Mouse (Mus musculus) skeletal muscle tissue, postnatal 0 days (tissue): ENCODE results near the gene Sftpa1. TPM values are rescaled to one million over a fixed set of nuclear protein-coding genes. Genes with fewer than 3 reads are reported as not detected.

ENCODE experiments used
- polyA plus RNA-seq: library from polyadenylated mRNA; unstranded; fragments of >200 nt; fragmentation: Nextera tagmentation; extraction: Ambion mirVana; gene quantifications from 2 replicates; pipeline ENCODE4 v1.2.1, GENCODE M21; 2015

Gene Sftpa1
- 0.17 and 0.30 TPM in 2 replicates for polyA plus RNA-seq

GRCm38 (mm10) chr14:41131540-41131939, at the start of gene Sftpa1:
TSS of gene Sftpa1 (plus strand) at chr14:41131782.

DNA sequence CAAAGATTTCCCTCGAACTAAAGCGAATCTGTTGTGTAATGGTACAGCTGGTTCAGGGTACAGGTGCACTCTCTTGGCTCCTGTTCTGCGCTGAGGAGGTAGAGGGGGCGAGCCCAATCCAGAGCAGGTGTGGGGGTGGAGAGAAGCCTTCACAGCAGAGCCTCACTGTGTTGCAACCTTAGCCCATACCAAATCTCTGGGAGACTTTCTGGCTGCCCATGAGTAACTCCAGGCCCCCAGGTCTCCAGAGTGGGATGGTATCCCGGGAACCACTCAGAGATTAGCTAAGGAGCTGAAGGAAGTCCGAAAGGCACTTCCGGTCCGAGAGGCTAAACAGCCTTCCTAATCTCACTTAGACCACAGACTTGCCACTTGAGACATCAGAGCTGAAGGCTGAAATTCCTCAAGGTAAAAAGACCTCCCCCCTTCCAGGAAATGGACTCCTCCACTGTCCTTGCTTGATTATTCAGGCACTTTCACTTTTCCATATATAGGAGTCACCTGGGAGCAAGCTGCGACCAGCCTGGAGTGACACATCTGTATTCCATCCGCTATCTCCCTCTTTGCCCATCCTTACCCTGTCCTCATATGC, 26.6 kb upstream of the Sftpa1 start, which contains the start of gene Mat1a:
TSS of gene Mat1a (plus strand) at position 183 of the 592 bp plus-strand sequence.

GRCm38 (mm10) chr14:41151220-41151898, 19.8 kb downstream of the Sftpa1 start, which contains the start of gene Mbl1:
TSS of gene Mbl1 (plus strand) at chr14:41151458.

GRCm38 (mm10) chr14:41185059-41185821, 53.7 kb downstream of the Sftpa1 start, which contains the start of gene Sftpd:
TSS of gene Sftpd (minus strand) at chr14:41185149.

Other genes starting within 250 kb of the Sftpa1 start
- 0.37 and 0.40 TPM in 2 replicates for gene Sh2d4b, start 238.5 kb upstream of the Sftpa1 start, polyA plus RNA-seq
- gene Tspan14, start 165.0 kb upstream of the Sftpa1 start, polyA plus RNA-seq = 20.7 and 25.4 TPM in 2 replicates
- 14.4 and 53.2 TPM in 2 replicates for gene Fam213a, start 118.0 kb upstream of the Sftpa1 start, polyA plus RNA-seq
- gene Dydc2, start 62.6 kb upstream of the Sftpa1 start, polyA plus RNA-seq = not detected in 2 replicates
- not detected in 2 replicates for gene Dydc1, start 58.9 kb upstream of the Sftpa1 start, polyA plus RNA-seq
- gene Mat1a, start 26.7 kb upstream of the Sftpa1 start, polyA plus RNA-seq = 0.32 and 0.55 TPM in 2 replicates
- gene Mbl1, start 19.7 kb downstream of the Sftpa1 start, polyA plus RNA-seq = not detected in 2 replicates
- 0.33 TPM in 1 of 2 replicates, not detected in the other for gene Sftpd, start 53.4 kb downstream of the Sftpa1 start, polyA plus RNA-seq
- not detected in 2 replicates for gene Gm2832, start 147.0 kb downstream of the Sftpa1 start, polyA plus RNA-seq
- gene Gm5798, start 216.8 kb downstream of the Sftpa1 start, polyA plus RNA-seq = not detected in 2 replicates